Mouse (Mus musculus): ENCODE data around the gene Erbin. TPM values are rescaled to one million over a fixed set of nuclear protein-coding genes. Genes with fewer than 3 reads are reported as not detected.
A peak's percentile ranks its signal among the peaks of the same experiment; 100 is the strongest.

Erbin gene
- polyA plus RNA-seq, 1 experiment from 2014 or later = 11.7 TPM

GRCm38 (mm10) chr13:103924586-103924985 is 4.3 kb upstream of the Erbin start:
- H3K27ac ChIP-seq (replicated peaks) = no peak overlapping the region
- no peak for DNase-seq (ENCODE audit: low spot score)
- 86% methylated on average over 6 of the region's 6 CpGs for WGBS
- H3K4me3 ChIP-seq = no peak overlapping the region
- no peaks in the 10 kb centered on the region for H3K9me3 ChIP-seq (replicated peaks)
- H3K36me3 ChIP-seq = no peaks in the 10 kb centered on the region
- peaks cover 16% of the 10 kb centered on the region for H3K27me3 ChIP-seq (ENCODE audit: low read depth, poor library complexity, severe bottlenecking)
- peaks cover 15% of the 10 kb centered on the region for H3K4me1 ChIP-seq

- no peak for DNase-seq (ENCODE audit: low spot score)
- Histone ChIP-seq H3K4me3 (no peak overlapping the region), H3K9me3 (replicated peaks) (no peaks in the 10 kb centered on the region), H3K4me1 (peaks cover 21% of the 10 kb centered on the region), H3K27me3 (ENCODE audit: low read depth, poor library complexity, severe bottlenecking) (peaks cover 16% of the 10 kb centered on the region), H3K36me3 (no peaks in the 10 kb centered on the region), H3K27ac (replicated peaks) (no peak overlapping the region)
- WGBS = 90% methylated on average over 6 of the region's 6 CpGs
Observed at GRCm38 (mm10) chr13:103923402-103924065, 3.2 kb upstream of the Erbin start.

- peaks cover 37% of the 10 kb centered on the region for H3K4me1 ChIP-seq
Observed at GRCm38 (mm10) chr13:103921831-103922380, 1.6 kb upstream of the Erbin start.

GRCm38 (mm10) chr13:103920933-103921830 is 868 bp upstream of the Erbin start:
- peak; percentile 89 for DNase-seq (ENCODE audit: low spot score)
- Histone ChIP-seq H3K27me3 (ENCODE audit: low read depth, poor library complexity, severe bottlenecking) (peaks cover 16% of the 10 kb centered on the region), H3K9me3 (replicated peaks) (no peaks in the 10 kb centered on the region), H3K36me3 (no peaks in the 10 kb centered on the region), H3K4me1 (peaks cover 43% of the 10 kb centered on the region), H3K4me3 (peak overlapping the region; percentile 90), H3K27ac (replicated peaks) (peak overlapping the region; percentile 100)
- WGBS = 3% methylated on average over 106 of the region's 125 CpGs

More at GRCm38 (mm10) chr13:103921831-103922380, 1.6 kb upstream of the Erbin start:
- Histone ChIP-seq H3K36me3 (no peaks in the 10 kb centered on the region), H3K4me3 (peak overlapping the region; percentile 90), H3K9me3 (replicated peaks) (no peaks in the 10 kb centered on the region), H3K27ac (replicated peaks) (peak overlapping the region; percentile 100), H3K27me3 (ENCODE audit: low read depth, poor library complexity, severe bottlenecking) (peaks cover 16% of the 10 kb centered on the region)
- 21% methylated on average over 11 of the region's 11 CpGs for WGBS
- no peak for DNase-seq (ENCODE audit: low spot score)

GRCm38 (mm10) chr13:103919956-103920260 is 406 bp downstream of the Erbin start:
- Histone ChIP-seq H3K4me1 (peaks cover 43% of the 10 kb centered on the region), H3K4me3 (peak overlapping the region; percentile 90), H3K36me3 (no peaks in the 10 kb centered on the region), H3K27me3 (ENCODE audit: low read depth, poor library complexity, severe bottlenecking) (peaks cover 16% of the 10 kb centered on the region), H3K9me3 (replicated peaks) (no peaks in the 10 kb centered on the region), H3K27ac (replicated peaks) (peak overlapping the region; percentile 100)
- DNase-seq (ENCODE audit: low spot score) = no peak
- WGBS = 0% methylated on average over 20 of the region's 20 CpGs

- under 1% methylated on average over 32 of the region's 32 CpGs for WGBS
- peak; percentile 16 for DNase-seq (ENCODE audit: low spot score)
Observed at GRCm38 (mm10) chr13:103919234-103919955, 919 bp downstream of the Erbin start.

GRCm38 (mm10) chr13:103918432-103918831 is 1.9 kb downstream of the Erbin start:
- Histone ChIP-seq H3K36me3 (no peaks in the 10 kb centered on the region), H3K27me3 (ENCODE audit: low read depth, poor library complexity, severe bottlenecking) (peaks cover 10% of the 10 kb centered on the region), H3K27ac (replicated peaks) (0 out of 2 replicates have a peak overlapping the region, but pooled peaks have one; percentile 100), H3K4me1 (peaks cover 43% of the 10 kb centered on the region), H3K9me3 (replicated peaks) (no peaks in the 10 kb centered on the region), H3K4me3 (peak overlapping the region; percentile 90)
- WGBS = 49% methylated on average over 3 of the region's 3 CpGs
- no peak for DNase-seq (ENCODE audit: low spot score)

More at GRCm38 (mm10) chr13:103919234-103919955, 919 bp downstream of the Erbin start:
- Histone ChIP-seq H3K4me1 (peaks cover 43% of the 10 kb centered on the region), H3K4me3 (peak overlapping the region; percentile 90), H3K27me3 (ENCODE audit: low read depth, poor library complexity, severe bottlenecking) (peaks cover 16% of the 10 kb centered on the region), H3K36me3 (no peaks in the 10 kb centered on the region), H3K9me3 (replicated peaks) (no peaks in the 10 kb centered on the region), H3K27ac (replicated peaks) (peak overlapping the region; percentile 100)

GRCm38 (mm10) chr13:103914114-103914736 is 6.1 kb downstream of the Erbin start:
- H3K4me1 ChIP-seq = peaks cover 28% of the 10 kb centered on the region
- no peak for DNase-seq (ENCODE audit: low spot score)
- no peaks in the 10 kb centered on the region for H3K27me3 ChIP-seq (ENCODE audit: low read depth, poor library complexity, severe bottlenecking)
- H3K9me3 ChIP-seq (replicated peaks) = no peaks in the 10 kb centered on the region
- no peak overlapping the region for H3K27ac ChIP-seq (replicated peaks)
- no peak overlapping the region for H3K4me3 ChIP-seq
- WGBS = 92% methylated on average over 4 of the region's 4 CpGs
- H3K36me3 ChIP-seq = no peaks in the 10 kb centered on the region

- WGBS = 89% methylated on average over 3 of the region's 3 CpGs
- no peak for DNase-seq (ENCODE audit: low spot score)
- Histone ChIP-seq H3K4me3 (no peak overlapping the region), H3K36me3 (no peaks in the 10 kb centered on the region), H3K27me3 (ENCODE audit: low read depth, poor library complexity, severe bottlenecking) (no peaks in the 10 kb centered on the region), H3K27ac (replicated peaks) (no peak overlapping the region), H3K4me1 (peaks cover 11% of the 10 kb centered on the region), H3K9me3 (replicated peaks) (no peaks in the 10 kb centered on the region)
Observed at GRCm38 (mm10) chr13:103912351-103912750, 8.0 kb downstream of the Erbin start.

GRCm38 (mm10) chr13:103910598-103910997 is 9.7 kb downstream of the Erbin start:
- no peak overlapping the region for H3K27ac ChIP-seq (replicated peaks)
- H3K9me3 ChIP-seq (replicated peaks) = no peaks in the 10 kb centered on the region
- DNase-seq (ENCODE audit: low spot score) = no peak
- H3K4me3 ChIP-seq = no peak overlapping the region
- H3K27me3 ChIP-seq (ENCODE audit: low read depth, poor library complexity, severe bottlenecking) = no peaks in the 10 kb centered on the region
- H3K36me3 ChIP-seq = no peaks in the 10 kb centered on the region
- 95% methylated on average over 1 of the region's 1 CpGs for WGBS
- no peaks in the 10 kb centered on the region for H3K4me1 ChIP-seq

- Histone ChIP-seq H3K9me3 (replicated peaks) (no peaks in the 10 kb centered on the region), H3K36me3 (no peaks in the 10 kb centered on the region), H3K4me1 (no peaks in the 10 kb centered on the region), H3K27me3 (ENCODE audit: low read depth, poor library complexity, severe bottlenecking) (no peaks in the 10 kb centered on the region), H3K4me3 (no peak overlapping the region), H3K27ac (replicated peaks) (no peak overlapping the region)
- no peak for DNase-seq (ENCODE audit: low spot score)
- WGBS = 94% methylated on average over 3 of the region's 3 CpGs
Observed at GRCm38 (mm10) chr13:103909894-103910293, 10.4 kb downstream of the Erbin start.

GRCm38 (mm10) chr13:103900015-103900414 is 20.3 kb downstream of the Erbin start:
- Histone ChIP-seq H3K27ac (replicated peaks) (no peak overlapping the region), H3K4me3 (no peak overlapping the region), H3K9me3 (replicated peaks) (peaks cover 35% of the 10 kb centered on the region), H3K4me1 (no peaks in the 10 kb centered on the region), H3K27me3 (ENCODE audit: low read depth, poor library complexity, severe bottlenecking) (no peaks in the 10 kb centered on the region), H3K36me3 (peaks cover 42% of the 10 kb centered on the region)
- 88% methylated on average over 1 of the region's 1 CpGs for WGBS
- no peak for DNase-seq (ENCODE audit: low spot score)
